Mouse (Mus musculus) liver, postnatal 0 days (tissue): ENCODE measurements around the gene Gm21783. TPM values are rescaled to one million over a fixed set of nuclear protein-coding genes. Genes with fewer than 3 reads are reported as not detected.
"Not testable (repeated sequence)": the region's sequence is repeated elsewhere in the genome, so short reads cannot be mapped to it uniquely, and the experiment has no call there.

Experiments used
- ATAC-seq: fragments of 200-750 bp; cut with Nextera tagmentation; 2 replicates; pipeline ENCODE4 v1.8.0; 2017; ENCODE audit warnings: mild to moderate bottlenecking, moderate library complexity
- DNase-seq: peaks from one replicate; pipeline ENCODE4 v3.0.0-alpha.2; 2016
- H3K27ac ChIP-seq: fragments of 300-500 bp; sonication (generic); 2 replicates; pipeline ENCODE4 v1.5.1; 2014; ENCODE audit warnings: antibody characterized with exemption, moderate library complexity, mild to moderate bottlenecking, low read depth
- H3K27me3 ChIP-seq: fragments of 300-500 bp; sonication (generic); 2 replicates; pipeline ENCODE4 v1.6.1; 2014; ENCODE audit warnings: low read length, control low read depth, mixed read lengths; ENCODE audit not compliant: insufficient read depth
- H3K36me3 ChIP-seq: fragments of 300-500 bp; sonication (generic); replicated peaks from 2 replicates; pipeline ENCODE4 v1.6.1; 2014; ENCODE audit warnings: mild to moderate bottlenecking, control low read depth, low read length, moderate library complexity, mixed read lengths; ENCODE audit not compliant: insufficient read depth
- H3K4me1 ChIP-seq: fragments of 300-500 bp; sonication (generic); 2 replicates; pipeline ENCODE4 v1.6.1; 2014; ENCODE audit warnings: antibody characterized with exemption, mild to moderate bottlenecking, control low read depth; ENCODE audit not compliant: insufficient read depth
- H3K4me2 ChIP-seq: fragments of 300-500 bp; sonication (generic); 2 replicates; pipeline ENCODE4 v1.6.1; 2014; ENCODE audit warnings: low read depth, mild to moderate bottlenecking, low read length, moderate library complexity, mixed read lengths
- H3K4me3 ChIP-seq: fragments of 300-500 bp; sonication (generic); 2 replicates; pipeline ENCODE4 v1.5.1; 2014; ENCODE audit warnings: low read depth, low read length
- H3K9ac ChIP-seq: fragments of 300-500 bp; sonication (generic); replicated peaks from 2 replicates; pipeline ENCODE4 v1.6.1; 2014; ENCODE audit warnings: mild to moderate bottlenecking, moderate library complexity
- H3K9me3 ChIP-seq: fragments of 300-500 bp; sonication (generic); 2 replicates; pipeline ENCODE4 v1.6.1; 2016; ENCODE audit warnings: mild to moderate bottlenecking, control low read depth, low read length, mixed read lengths
- WGBS: fragments of 180-500 bp; shearing (Covaris S2); extraction: QIAGEN DNeasy Blood & Tissue Kit; methylation state at CpG from one replicate; pipeline ENCODE4 v1.1.7; 2014; ENCODE audit not compliant: insufficient replicate concordance; 5-methylcytosine and 5-hydroxymethylcytosine counted together
- polyA plus RNA-seq: library from polyadenylated mRNA; unstranded; fragments of >200 nt; fragmentation: Nextera tagmentation; extraction: Ambion mirVana; gene quantifications from 2 replicates; pipeline ENCODE4 v1.2.1, GENCODE M21; 2015

Gm21783 gene
- not detected in 2 replicates for polyA plus RNA-seq

GRCm38 (mm10) chrY:44981163-44981562 lies at the start of gene Gm21783:
Gene Gm21783, minus strand, starts transcription at chrY:44981263.
- not testable (repeated sequence) for H3K4me1 ChIP-seq, H3K4me3 ChIP-seq, H3K9me3 ChIP-seq, H3K36me3 ChIP-seq, H3K9ac ChIP-seq, H3K27ac ChIP-seq, H3K4me2 ChIP-seq, ATAC-seq, H3K27me3 ChIP-seq, DNase-seq
- no CpG with 5 or more reads among the region's 1 CpGs for WGBS
